Mouse (Mus musculus): ENCODE measurements at regions not wholly inside any gene's neighbourhood (a gene's known extent, or its start where the extent isn't known, plus 50 kb on each side); places are given as distances from the start of the nearest gene placed in this dataset.
"Not testable (repeated sequence)": the region's sequence is repeated elsewhere in the genome, so short reads cannot be mapped to it uniquely, and the experiment has no call there.

DNA sequence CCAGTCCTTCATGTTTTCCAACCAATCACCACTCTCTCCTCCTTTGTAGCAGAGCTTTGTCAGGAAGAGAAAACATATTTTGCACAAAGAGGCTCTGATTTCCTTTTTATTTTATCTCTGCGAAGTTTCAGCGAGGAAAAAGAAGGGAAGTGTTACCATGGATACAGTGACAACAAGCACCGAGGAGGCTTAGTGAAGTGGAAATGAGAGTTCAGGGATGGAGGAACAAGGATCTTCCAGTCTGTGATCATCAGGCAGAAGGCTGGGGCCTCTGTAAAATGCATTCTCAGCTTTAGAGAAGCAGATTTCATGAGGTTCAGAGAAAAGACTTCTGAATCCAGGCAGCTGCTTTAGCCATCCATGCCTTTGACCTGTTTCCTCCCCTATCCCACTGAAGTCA, 628.9 kb downstream of the Pla2g4a start:
- DNase-seq (ENCODE audit: low spot score): no peak
- Histone ChIP-seq H3K27ac (ENCODE audit: low read depth, low read length) (no peak overlapping the region), H3K9me3 (ENCODE audit: control insufficient read depth, low read length) (no peaks in the 10 kb centered on the region), H3K9ac (ENCODE audit: low read depth, low read length) (no peak overlapping the region), H3K4me1 (replicated peaks; ENCODE audit: control insufficient read depth, insufficient read depth, low read length) (no peaks in the 10 kb centered on the region), H3K4me3 (ENCODE audit: low read depth, low read length) (no peak overlapping the region), H3K36me3 (ENCODE audit: control insufficient read depth, insufficient read depth, low read length) (no peaks in the 10 kb centered on the region), H3K27me3 (ENCODE audit: control insufficient read depth, insufficient read depth, low read length) (no peaks in the 10 kb centered on the region), H3K4me2 (replicated peaks; ENCODE audit: low read depth, low read length) (no peak overlapping the region)
- ATAC-seq (ENCODE audit: low FRiP score): no peak
- WGBS: 46% methylated on average over 3 of the region's 3 CpGs

- H3K4me2 ChIP-seq (replicated peaks; ENCODE audit: low read depth, low read length): no peak overlapping the region
- no peaks in the 10 kb centered on the region for H3K4me1 ChIP-seq (replicated peaks; ENCODE audit: control insufficient read depth, insufficient read depth, low read length)
- ATAC-seq (ENCODE audit: low FRiP score) (no peak), DNase-seq (ENCODE audit: low spot score) (no peak)
- H3K27me3 ChIP-seq (ENCODE audit: control insufficient read depth, insufficient read depth, low read length): no peaks in the 10 kb centered on the region
- H3K36me3 ChIP-seq (ENCODE audit: control insufficient read depth, insufficient read depth, low read length): no peaks in the 10 kb centered on the region
- WGBS: 75% methylated on average over 3 of the region's 3 CpGs
- no peak overlapping the region for H3K4me3 ChIP-seq (ENCODE audit: low read depth, low read length)
- H3K9me3 ChIP-seq (ENCODE audit: control insufficient read depth, low read length): no peaks in the 10 kb centered on the region
- no peak overlapping the region for H3K27ac ChIP-seq (ENCODE audit: low read depth, low read length)
- no peak overlapping the region for H3K9ac ChIP-seq (ENCODE audit: low read depth, low read length)
Observed at GRCm38 (mm10) chr1:149327171-149327570, 633.9 kb downstream of the Pla2g4a start.

- Histone ChIP-seq H3K4me3 (ENCODE audit: low read depth, low read length) (no peak overlapping the region), H3K9me3 (ENCODE audit: control insufficient read depth, low read length) (no peaks in the 10 kb centered on the region), H3K27ac (ENCODE audit: low read depth, low read length) (no peak overlapping the region), H3K36me3 (ENCODE audit: control insufficient read depth, insufficient read depth, low read length) (no peaks in the 10 kb centered on the region), H3K4me1 (replicated peaks; ENCODE audit: control insufficient read depth, insufficient read depth, low read length) (no peaks in the 10 kb centered on the region), H3K27me3 (ENCODE audit: control insufficient read depth, insufficient read depth, low read length) (no peaks in the 10 kb centered on the region), H3K9ac (ENCODE audit: low read depth, low read length) (no peak overlapping the region), H3K4me2 (replicated peaks; ENCODE audit: low read depth, low read length) (no peak overlapping the region)
- no peak for DNase-seq (ENCODE audit: low spot score)
- WGBS: 69% methylated on average over 1 of the region's 1 CpGs
- ATAC-seq (ENCODE audit: low FRiP score): no peak
Observed at GRCm38 (mm10) chr1:149323095-149323494, 638.0 kb downstream of the Pla2g4a start.

GRCm38 (mm10) chr1:149289725-149290124, 671.4 kb downstream of the Pla2g4a start:
- H3K9me3 ChIP-seq (ENCODE audit: control insufficient read depth, low read length): no peaks in the 10 kb centered on the region
- no peak overlapping the region for H3K9ac ChIP-seq (ENCODE audit: low read depth, low read length)
- H3K27ac ChIP-seq (ENCODE audit: low read depth, low read length): no peak overlapping the region
- H3K27me3 ChIP-seq (ENCODE audit: control insufficient read depth, insufficient read depth, low read length): no peaks in the 10 kb centered on the region
- H3K4me2 ChIP-seq (replicated peaks; ENCODE audit: low read depth, low read length): no peak overlapping the region
- ATAC-seq (ENCODE audit: low FRiP score): no peak
- H3K4me1 ChIP-seq (replicated peaks; ENCODE audit: control insufficient read depth, insufficient read depth, low read length): no peaks in the 10 kb centered on the region
- 95% methylated on average over 1 of the region's 1 CpGs for WGBS
- no peak overlapping the region for H3K4me3 ChIP-seq (ENCODE audit: low read depth, low read length)
- no peaks in the 10 kb centered on the region for H3K36me3 ChIP-seq (ENCODE audit: control insufficient read depth, insufficient read depth, low read length)
- no peak for DNase-seq (ENCODE audit: low spot score)

DNA sequence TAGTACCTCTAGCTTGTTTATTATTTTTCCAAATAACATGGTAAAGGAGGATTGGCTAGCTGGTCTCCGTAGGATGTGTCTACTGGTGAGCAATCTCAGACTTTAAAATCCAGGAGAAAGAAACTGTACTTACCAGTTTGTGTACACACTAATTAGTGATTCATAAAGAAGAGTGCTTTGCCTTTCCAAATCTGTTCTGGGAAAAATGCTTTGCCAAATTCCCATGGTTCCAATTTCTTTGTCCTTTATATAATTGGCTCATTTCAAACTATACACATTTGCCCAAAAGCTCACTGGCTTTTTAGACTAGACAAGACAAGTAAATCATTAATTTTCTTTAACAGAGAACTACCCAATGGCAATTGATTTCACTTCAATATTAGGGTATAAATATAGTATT, 686.2 kb downstream of the Pla2g4a start:
- DNase-seq (ENCODE audit: low spot score): no peak
- no peaks in the 10 kb centered on the region for H3K36me3 ChIP-seq (ENCODE audit: control insufficient read depth, insufficient read depth, low read length)
- H3K9me3 ChIP-seq (ENCODE audit: control insufficient read depth, low read length): no peaks in the 10 kb centered on the region
- H3K27ac ChIP-seq (ENCODE audit: low read depth, low read length): no peak overlapping the region
- H3K4me3 ChIP-seq (ENCODE audit: low read depth, low read length): no peak overlapping the region
- ATAC-seq (ENCODE audit: low FRiP score): no peak
- no peak overlapping the region for H3K4me2 ChIP-seq (replicated peaks; ENCODE audit: low read depth, low read length)
- H3K27me3 ChIP-seq (ENCODE audit: control insufficient read depth, insufficient read depth, low read length): no peaks in the 10 kb centered on the region
- 88% methylated on average over 1 of the region's 1 CpGs for WGBS
- H3K4me1 ChIP-seq (replicated peaks; ENCODE audit: control insufficient read depth, insufficient read depth, low read length): no peaks in the 10 kb centered on the region
- H3K9ac ChIP-seq (ENCODE audit: low read depth, low read length): no peak overlapping the region

GRCm38 (mm10) chr1:149256866-149257265, 704.2 kb downstream of the Pla2g4a start:
- no peak for ATAC-seq (ENCODE audit: low FRiP score)
- 87% methylated on average over 3 of the region's 3 CpGs for WGBS

DNA sequence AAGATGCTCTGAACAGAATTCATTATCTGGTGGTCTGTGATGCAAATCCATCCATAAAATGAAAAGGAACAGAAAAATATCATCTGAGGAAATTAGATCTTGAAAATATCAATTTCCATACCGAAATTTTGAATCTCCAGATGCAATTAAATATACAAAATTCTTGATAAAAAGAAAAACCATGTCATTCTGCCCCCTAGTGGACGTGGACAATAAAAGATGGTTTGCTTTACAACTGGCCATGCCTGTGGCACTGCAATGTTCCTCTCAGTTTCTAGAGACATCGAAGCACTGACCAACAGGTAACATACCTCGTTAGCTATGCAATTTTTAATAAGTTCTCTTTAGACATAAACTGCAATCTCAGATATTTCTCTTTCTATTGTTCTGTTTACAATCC, 706.9 kb downstream of the Pla2g4a start:
- Histone ChIP-seq H3K9me3 (ENCODE audit: control insufficient read depth, low read length) (no peaks in the 10 kb centered on the region), H3K36me3 (ENCODE audit: control insufficient read depth, insufficient read depth, low read length) (no peaks in the 10 kb centered on the region), H3K27me3 (ENCODE audit: control insufficient read depth, insufficient read depth, low read length) (no peaks in the 10 kb centered on the region), H3K4me2 (replicated peaks; ENCODE audit: low read depth, low read length) (no peak overlapping the region), H3K4me1 (replicated peaks; ENCODE audit: control insufficient read depth, insufficient read depth, low read length) (no peaks in the 10 kb centered on the region), H3K27ac (ENCODE audit: low read depth, low read length) (no peak overlapping the region), H3K9ac (ENCODE audit: low read depth, low read length) (no peak overlapping the region), H3K4me3 (ENCODE audit: low read depth, low read length) (no peak overlapping the region)
- ATAC-seq (ENCODE audit: low FRiP score) (no peak), DNase-seq (ENCODE audit: low spot score) (peak; percentile 51)
- WGBS: 53% methylated on average over 4 of the region's 4 CpGs

More at GRCm38 (mm10) chr1:149256866-149257265, 704.2 kb downstream of the Pla2g4a start:
- no peaks in the 10 kb centered on the region for H3K27me3 ChIP-seq (ENCODE audit: control insufficient read depth, insufficient read depth, low read length)
- H3K36me3 ChIP-seq (ENCODE audit: control insufficient read depth, insufficient read depth, low read length): no peaks in the 10 kb centered on the region
- no peaks in the 10 kb centered on the region for H3K4me1 ChIP-seq (replicated peaks; ENCODE audit: control insufficient read depth, insufficient read depth, low read length)
- DNase-seq (ENCODE audit: low spot score): no peak
- no peaks in the 10 kb centered on the region for H3K9me3 ChIP-seq (ENCODE audit: control insufficient read depth, low read length)
- H3K27ac ChIP-seq (ENCODE audit: low read depth, low read length): no peak overlapping the region
- H3K9ac ChIP-seq (ENCODE audit: low read depth, low read length): no peak overlapping the region
- no peak overlapping the region for H3K4me2 ChIP-seq (replicated peaks; ENCODE audit: low read depth, low read length)
- no peak overlapping the region for H3K4me3 ChIP-seq (ENCODE audit: low read depth, low read length)

- no peaks in the 10 kb centered on the region for H3K4me1 ChIP-seq (replicated peaks; ENCODE audit: control insufficient read depth, insufficient read depth, low read length)
- H3K27me3 ChIP-seq (ENCODE audit: control insufficient read depth, insufficient read depth, low read length): no peaks in the 10 kb centered on the region
- H3K9ac ChIP-seq (ENCODE audit: low read depth, low read length): no peak overlapping the region
- no peak overlapping the region for H3K4me3 ChIP-seq (ENCODE audit: low read depth, low read length)
- 78% methylated on average over 1 of the region's 1 CpGs for WGBS
- no peak overlapping the region for H3K4me2 ChIP-seq (replicated peaks; ENCODE audit: low read depth, low read length)
- ATAC-seq (ENCODE audit: low FRiP score): no peak
- DNase-seq (ENCODE audit: low spot score): no peak
- no peaks in the 10 kb centered on the region for H3K9me3 ChIP-seq (ENCODE audit: control insufficient read depth, low read length)
- H3K36me3 ChIP-seq (ENCODE audit: control insufficient read depth, insufficient read depth, low read length): no peaks in the 10 kb centered on the region
- no peak overlapping the region for H3K27ac ChIP-seq (ENCODE audit: low read depth, low read length)
Observed at GRCm38 (mm10) chr1:149238329-149239015, 722.6 kb downstream of the Pla2g4a start.

DNA sequence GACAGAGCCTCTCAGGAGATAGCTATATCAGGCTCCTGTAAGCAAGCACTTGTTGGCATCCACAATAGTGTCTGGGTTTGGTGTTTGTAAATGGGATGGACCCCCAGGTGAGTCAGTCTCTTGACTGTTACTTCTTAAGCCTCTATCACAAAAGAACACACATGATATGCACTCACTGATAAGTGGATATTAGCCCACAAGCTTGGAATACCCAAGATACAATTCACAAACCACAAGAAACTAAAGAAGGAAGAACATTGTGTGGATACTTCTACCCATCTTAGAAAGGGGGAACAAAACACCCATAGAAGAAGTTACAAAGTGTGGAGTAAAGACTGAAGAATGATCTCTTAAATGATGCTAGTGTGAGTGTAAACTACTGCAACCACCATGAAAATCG, 733.9 kb downstream of the Pla2g4a start:
- H3K27me3 ChIP-seq (ENCODE audit: control insufficient read depth, insufficient read depth, low read length); H3K27ac ChIP-seq (ENCODE audit: low read depth, low read length); H3K4me1 ChIP-seq (replicated peaks; ENCODE audit: control insufficient read depth, insufficient read depth, low read length); H3K9me3 ChIP-seq (ENCODE audit: control insufficient read depth, low read length); H3K9ac ChIP-seq (ENCODE audit: low read depth, low read length); ATAC-seq (ENCODE audit: low FRiP score); H3K4me2 ChIP-seq (replicated peaks; ENCODE audit: low read depth, low read length); H3K4me3 ChIP-seq (ENCODE audit: low read depth, low read length); H3K36me3 ChIP-seq (ENCODE audit: control insufficient read depth, insufficient read depth, low read length); DNase-seq (ENCODE audit: low spot score): not testable (repeated sequence)
- 100% methylated on average over 1 of the region's 1 CpGs for WGBS
